Mouse (Mus musculus) midbrain, embryonic 10.5 days (tissue): ENCODE data around the gene Frat1. TPM values are rescaled to one million over a fixed set of nuclear protein-coding genes. Genes with fewer than 3 reads are reported as not detected.

Source experiments
- DNase-seq: peaks from one replicate; pipeline ENCODE4 v3.0.0-alpha.2; 2017; ENCODE audit warnings: low spot score
- H3K27ac ChIP-seq: fragments of 300-500 bp; sonication (generic); replicated peaks from 2 replicates; pipeline ENCODE4 v1.5.1; 2016; ENCODE audit warnings: mild to moderate bottlenecking
- H3K27me3 ChIP-seq: fragments of 300-500 bp; sonication (generic); 2 replicates; pipeline ENCODE4 v1.6.1; 2016; ENCODE audit warnings: low read depth, mild to moderate bottlenecking; ENCODE audit not compliant: poor library complexity, severe bottlenecking
- H3K36me3 ChIP-seq: fragments of 300-500 bp; sonication (generic); 2 replicates; pipeline ENCODE4 v1.6.1; 2016; ENCODE audit warnings: mild to moderate bottlenecking, moderate library complexity
- H3K4me1 ChIP-seq: fragments of 300-500 bp; sonication (generic); 2 replicates; pipeline ENCODE4 v1.6.1; 2016
- H3K4me3 ChIP-seq: fragments of 300-500 bp; sonication (generic); 2 replicates; pipeline ENCODE4 v1.5.1; 2016; ENCODE audit warnings: mild to moderate bottlenecking, moderate library complexity
- H3K9me3 ChIP-seq: fragments of 300-500 bp; sonication (generic); replicated peaks from 2 replicates; pipeline ENCODE4 v1.6.1; 2016; ENCODE audit warnings: mild to moderate bottlenecking
- WGBS: fragments of 180-500 bp; shearing (Covaris S2); methylation state at CpG from one replicate; pipeline ENCODE4 v1.1.7; 2016; 5-methylcytosine and 5-hydroxymethylcytosine counted together
- polyA plus RNA-seq: library from polyadenylated mRNA; unstranded; fragments of >200 nt; fragmentation: Nextera tagmentation; extraction: Ambion mirVana; gene quantifications from 2 replicates; pipeline ENCODE4 v1.2.1, GENCODE M21; 2016

Gene Frat1
- 10.3 and 11.9 TPM in 2 replicates for polyA plus RNA-seq

GRCm38 (mm10) chr19:41829381-41830105, at the start of gene Frat1:
Frat1 (plus strand) TSS chr19:41829970.
- DNase-seq = peak; percentile 95
- no peaks in the 10 kb centered on the region for H3K36me3 ChIP-seq
- peak within 1 kb of the TSS; percentile 97 for H3K27ac ChIP-seq
- under 1% methylated on average over 39 of the region's 39 CpGs for WGBS
- peak within 1 kb of the TSS; percentile 84 for H3K4me3 ChIP-seq
- peaks cover 37% of the 10 kb centered on the region for H3K27me3 ChIP-seq
- H3K4me1 ChIP-seq = peaks cover 36% of the 10 kb centered on the region
- no peaks in the 10 kb centered on the region for H3K9me3 ChIP-seq

- H3K4me3 ChIP-seq = no peak overlapping the region
- WGBS = 94% methylated on average over 1 of the region's 1 CpGs
- no peak overlapping the region for H3K27ac ChIP-seq
- peaks cover 90% of the 10 kb centered on the region for H3K36me3 ChIP-seq
- H3K27me3 ChIP-seq = no peaks in the 10 kb centered on the region
- H3K9me3 ChIP-seq = no peaks in the 10 kb centered on the region
- H3K4me1 ChIP-seq = no peaks in the 10 kb centered on the region
- no peak for DNase-seq
Observed at GRCm38 (mm10) chr19:41786896-41787295, 42.9 kb upstream of the Frat1 start.

GRCm38 (mm10) chr19:41789110-41789961, 40.4 kb upstream of the Frat1 start:
- no peak overlapping the region for H3K4me3 ChIP-seq
- DNase-seq = no peak
- WGBS = 82% methylated on average over 10 of the region's 10 CpGs
- peaks cover 71% of the 10 kb centered on the region for H3K36me3 ChIP-seq
- peaks cover 8% of the 10 kb centered on the region for H3K4me1 ChIP-seq
- H3K27ac ChIP-seq = no peak overlapping the region
- H3K9me3 ChIP-seq = no peaks in the 10 kb centered on the region
- H3K27me3 ChIP-seq = no peaks in the 10 kb centered on the region

GRCm38 (mm10) chr19:41791384-41791783, 38.4 kb upstream of the Frat1 start:
- Histone ChIP-seq H3K27ac (no peak overlapping the region), H3K4me3 (no peak overlapping the region), H3K4me1 (peaks cover 28% of the 10 kb centered on the region), H3K36me3 (peaks cover 50% of the 10 kb centered on the region), H3K27me3 (no peaks in the 10 kb centered on the region), H3K9me3 (no peaks in the 10 kb centered on the region)
- no peak for DNase-seq
- WGBS = 86% methylated on average over 2 of the region's 2 CpGs

GRCm38 (mm10) chr19:41792934-41793486, 36.8 kb upstream of the Frat1 start:
- no peak overlapping the region for H3K27ac ChIP-seq
- H3K4me3 ChIP-seq = no peak overlapping the region
- H3K27me3 ChIP-seq = no peaks in the 10 kb centered on the region
- no peaks in the 10 kb centered on the region for H3K9me3 ChIP-seq
- DNase-seq = no peak
- H3K4me1 ChIP-seq = peaks cover 34% of the 10 kb centered on the region
- 88% methylated on average over 1 of the region's 1 CpGs for WGBS
- H3K36me3 ChIP-seq = peaks cover 38% of the 10 kb centered on the region

- H3K36me3 ChIP-seq = peaks cover 32% of the 10 kb centered on the region
- DNase-seq = no peak
- no peaks in the 10 kb centered on the region for H3K27me3 ChIP-seq
- peak overlapping the region; percentile 83 for H3K27ac ChIP-seq
- H3K4me3 ChIP-seq = no peak overlapping the region
- no peaks in the 10 kb centered on the region for H3K9me3 ChIP-seq
- H3K4me1 ChIP-seq = peaks cover 34% of the 10 kb centered on the region
Observed at GRCm38 (mm10) chr19:41794017-41794416, 35.8 kb upstream of the Frat1 start.

GRCm38 (mm10) chr19:41794901-41795300, 34.9 kb upstream of the Frat1 start:
- no peaks in the 10 kb centered on the region for H3K9me3 ChIP-seq
- DNase-seq = peak; percentile 28
- H3K27ac ChIP-seq = peak overlapping the region; percentile 83
- 65% methylated on average over 6 of the region's 6 CpGs for WGBS
- H3K4me1 ChIP-seq = peaks cover 37% of the 10 kb centered on the region
- H3K4me3 ChIP-seq = peak overlapping the region; percentile 24; the same call in 1 of the 2 replicates
- H3K36me3 ChIP-seq = peaks cover 23% of the 10 kb centered on the region
- H3K27me3 ChIP-seq = no peaks in the 10 kb centered on the region

GRCm38 (mm10) chr19:41796148-41796760, 33.5 kb upstream of the Frat1 start:
- H3K27ac ChIP-seq = no peak overlapping the region
- no peaks in the 10 kb centered on the region for H3K9me3 ChIP-seq
- no peak for DNase-seq
- H3K36me3 ChIP-seq = peaks cover 11% of the 10 kb centered on the region
- H3K4me1 ChIP-seq = peaks cover 50% of the 10 kb centered on the region
- 93% methylated on average over 3 of the region's 3 CpGs for WGBS
- H3K27me3 ChIP-seq = no peaks in the 10 kb centered on the region
- no peak overlapping the region for H3K4me3 ChIP-seq

- WGBS = 90% methylated on average over 12 of the region's 12 CpGs
- Histone ChIP-seq H3K36me3 (peaks cover 5% of the 10 kb centered on the region; the same call in 1 of the 2 replicates), H3K4me1 (peaks cover 50% of the 10 kb centered on the region), H3K4me3 (no peak overlapping the region), H3K9me3 (no peaks in the 10 kb centered on the region), H3K27ac (no peak overlapping the region), H3K27me3 (no peaks in the 10 kb centered on the region)
- DNase-seq = no peak
Observed at GRCm38 (mm10) chr19:41796789-41797327, 32.9 kb upstream of the Frat1 start.

- peaks cover 55% of the 10 kb centered on the region for H3K4me1 ChIP-seq
- 87% methylated on average over 6 of the region's 6 CpGs for WGBS
- peaks cover 4% of the 10 kb centered on the region; the same call in 1 of the 2 replicates for H3K36me3 ChIP-seq
- DNase-seq = no peak
- no peaks in the 10 kb centered on the region for H3K9me3 ChIP-seq
- no peak overlapping the region for H3K27ac ChIP-seq
- no peak overlapping the region for H3K4me3 ChIP-seq
- H3K27me3 ChIP-seq = no peaks in the 10 kb centered on the region
Observed at GRCm38 (mm10) chr19:41797536-41797935, 32.2 kb upstream of the Frat1 start.

GRCm38 (mm10) chr19:41800451-41800850, 29.3 kb upstream of the Frat1 start:
- H3K36me3 ChIP-seq = peaks cover 4% of the 10 kb centered on the region; the same call in 1 of the 2 replicates
- 48% methylated on average over 6 of the region's 6 CpGs for WGBS

More at GRCm38 (mm10) chr19:41800451-41800850, 29.3 kb upstream of the Frat1 start:
- DNase-seq = no peak
- Histone ChIP-seq H3K4me3 (peak overlapping the region; percentile 88), H3K9me3 (no peaks in the 10 kb centered on the region; the same call in 1 of the 2 replicates), H3K4me1 (peaks cover 43% of the 10 kb centered on the region), H3K27ac (peak overlapping the region; percentile 95; the same call in 1 of the 2 replicates), H3K27me3 (no peaks in the 10 kb centered on the region)
